Mouse (Mus musculus) C2C12 (cell line): ENCODE data around the gene Tpr. TPM values are rescaled to one million over a fixed set of nuclear protein-coding genes. Genes with fewer than 3 reads are reported as not detected.

Source experiments
- H3K27me3 ChIP-seq: one replicate; pipeline ENCODE4 v1.6.1; 2011; ENCODE audit not compliant: control insufficient read depth, insufficient read depth, insufficient read length
- H3K36me3 ChIP-seq: one replicate; pipeline ENCODE4 v1.6.1; 2011; ENCODE audit not compliant: control insufficient read depth, insufficient read depth
- H3K4me3 ChIP-seq: one replicate; pipeline ENCODE4 v1.5.1; 2011; ENCODE audit warnings: mild to moderate bottlenecking, control low read depth; ENCODE audit not compliant: poor library complexity, insufficient read depth, severe bottlenecking
- H3K79me2 ChIP-seq: one replicate; pipeline ENCODE4 v1.6.1; 2011; ENCODE audit not compliant: control insufficient read depth, insufficient read depth
- H3K79me3 ChIP-seq: one replicate; pipeline ENCODE4 v1.6.1; 2011; ENCODE audit warnings: low read depth, control low read depth
- H3ac ChIP-seq: one replicate; pipeline ENCODE3; 2011; ENCODE audit warnings: low read depth; ENCODE audit not compliant: control insufficient read depth, insufficient read length
- CEBPB ChIP-seq: IDR thresholded peaks from one replicate; pipeline ENCODE4 v1.6.1; 2011; ENCODE audit warnings: low read depth, mild to moderate bottlenecking, control low read depth, moderate library complexity
- CTCF ChIP-seq: IDR thresholded peaks from one replicate; pipeline ENCODE4 v1.5.1; 2011; ENCODE audit not compliant: control insufficient read depth, insufficient read depth, insufficient read length
- FOSL1 ChIP-seq: IDR thresholded peaks from one replicate; pipeline ENCODE4 v1.8.0; 2011; ENCODE audit warnings: mild to moderate bottlenecking, low read length; ENCODE audit not compliant: poor library complexity, insufficient read depth, severe bottlenecking
- MAX ChIP-seq: IDR thresholded peaks from one replicate; pipeline ENCODE4 v1.6.1; 2011; ENCODE audit warnings: mild to moderate bottlenecking, control low read depth
- MYOD1 ChIP-seq: IDR thresholded peaks from one replicate; pipeline ENCODE4 v1.6.1; 2011; ENCODE audit warnings: low read depth; ENCODE audit not compliant: control insufficient read depth, insufficient read length
- MYOG ChIP-seq: IDR thresholded peaks from one replicate; pipeline ENCODE4 v1.6.1; 2011; ENCODE audit not compliant: control insufficient read depth, insufficient read length; ENCODE audit errors: extremely low read depth
- USF1 ChIP-seq: IDR thresholded peaks from one replicate; pipeline ENCODE4 v1.6.1; 2011; ENCODE audit warnings: low read depth, mild to moderate bottlenecking, control low read depth, moderate library complexity
- polyA plus RNA-seq: library from polyadenylated mRNA; unstranded; fragments of >200 nt; fragmentation: generic; extraction: Trizol; gene quantifications from one replicate; pipeline ENCODE4 v1.2.1, GENCODE M21; 2012; ENCODE audit warnings: missing spikeins

Gene Tpr
- polyA plus RNA-seq, 1 experiment: 39.1 TPM

DNA sequence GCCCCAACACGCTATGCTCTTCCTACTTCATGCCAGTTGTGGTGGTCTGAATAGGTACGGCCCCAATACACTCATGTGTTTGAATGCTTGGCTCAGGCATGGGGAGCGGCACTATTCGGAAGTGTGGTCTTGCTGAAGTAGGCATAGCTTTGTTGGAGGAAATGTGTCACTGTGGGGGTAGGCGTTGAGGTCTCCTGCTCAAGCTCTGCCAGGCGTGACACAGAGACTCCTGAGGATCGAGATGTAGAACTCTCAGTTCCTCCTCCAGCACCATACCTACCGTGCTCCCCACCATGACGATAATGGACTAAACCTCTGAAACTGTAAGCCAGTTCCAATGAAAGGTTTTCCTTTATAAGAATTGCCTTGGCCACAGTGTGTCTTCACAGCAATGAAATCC, 5.1 kb upstream of the Tpr start:
- H3K79me3 ChIP-seq: peaks cover 6% of the 10 kb centered on the region
- H3ac ChIP-seq: no peak overlapping the region
- no peak overlapping the region for H3K4me3 ChIP-seq
- H3K79me2 ChIP-seq: peaks cover 13% of the 10 kb centered on the region
- peaks cover 55% of the 10 kb centered on the region for H3K36me3 ChIP-seq
- H3K27me3 ChIP-seq: no peaks in the 10 kb centered on the region
- TF ChIP-seq CEBPB (no peak), MAX (no peak), FOSL1 (no peak), CTCF (no peak), MYOD1 (no peak), MYOG (no peak), USF1 (no peak)

DNA sequence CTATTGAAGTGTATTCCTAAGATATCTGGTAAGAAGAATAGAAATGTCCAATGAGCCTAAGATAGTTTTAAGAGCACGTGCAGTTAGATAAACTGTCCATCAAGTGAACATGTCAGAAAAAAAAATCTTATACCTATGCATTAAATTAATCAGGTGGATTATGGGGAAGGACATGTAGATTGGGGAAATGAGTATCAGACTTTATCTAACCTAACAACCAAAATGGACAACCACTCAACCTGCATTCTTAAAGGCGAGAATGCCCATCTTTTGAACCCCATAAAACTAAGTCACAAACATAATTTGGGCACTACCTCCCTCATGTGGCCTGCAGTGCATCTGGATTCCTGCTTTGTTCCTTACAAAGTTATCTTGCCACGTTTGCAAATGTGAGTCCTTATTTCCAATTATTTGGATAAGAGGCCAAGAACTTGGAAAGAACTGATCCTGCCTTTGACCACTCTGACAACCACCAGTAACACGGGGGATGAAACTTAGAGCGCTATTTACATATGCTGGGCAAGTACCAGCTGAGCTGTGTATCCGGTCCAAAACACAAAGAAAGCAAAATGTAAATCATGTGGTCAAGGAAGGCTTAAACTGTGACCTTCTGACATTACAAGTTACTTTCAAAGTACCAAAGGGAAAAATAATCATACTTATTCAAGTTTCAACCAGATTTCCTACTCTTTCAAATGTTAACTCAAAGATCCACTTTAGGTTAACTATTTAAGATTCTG, 3.1 kb upstream of the Tpr start:
- Histone ChIP-seq H3K36me3 (peaks cover 38% of the 10 kb centered on the region), H3K4me3 (no peak overlapping the region), H3K79me3 (peaks cover 18% of the 10 kb centered on the region), H3K79me2 (peaks cover 27% of the 10 kb centered on the region), H3ac (no peak overlapping the region), H3K27me3 (no peaks in the 10 kb centered on the region)
- TF ChIP-seq FOSL1 (no peak), USF1 (no peak), MYOG (no peak), CEBPB (no peak)

- peak overlapping the region; percentile 67 for H3ac ChIP-seq
- peaks cover 50% of the 10 kb centered on the region for H3K79me2 ChIP-seq
- H3K79me3 ChIP-seq: peaks cover 36% of the 10 kb centered on the region
- TF ChIP-seq CTCF: no peak
- H3K36me3 ChIP-seq: peaks cover 37% of the 10 kb centered on the region
- no peaks in the 10 kb centered on the region for H3K27me3 ChIP-seq
- H3K4me3 ChIP-seq: peak overlapping the region; percentile 58
Observed at GRCm38 (mm10) chr1:150391931-150392637, 554 bp upstream of the Tpr start.

- peak overlapping the region; percentile 93 for H3K4me3 ChIP-seq
- H3K79me2 ChIP-seq: peaks cover 57% of the 10 kb centered on the region
- H3K36me3 ChIP-seq: peaks cover 34% of the 10 kb centered on the region
- peaks cover 36% of the 10 kb centered on the region for H3K79me3 ChIP-seq
- TF ChIP-seq CTCF (no peak), MAX (peak; percentile 8)
- H3K27me3 ChIP-seq: no peaks in the 10 kb centered on the region
- H3ac ChIP-seq: peak overlapping the region; percentile 94
Observed at GRCm38 (mm10) chr1:150393488-150393852, 832 bp downstream of the Tpr start.

DNA sequence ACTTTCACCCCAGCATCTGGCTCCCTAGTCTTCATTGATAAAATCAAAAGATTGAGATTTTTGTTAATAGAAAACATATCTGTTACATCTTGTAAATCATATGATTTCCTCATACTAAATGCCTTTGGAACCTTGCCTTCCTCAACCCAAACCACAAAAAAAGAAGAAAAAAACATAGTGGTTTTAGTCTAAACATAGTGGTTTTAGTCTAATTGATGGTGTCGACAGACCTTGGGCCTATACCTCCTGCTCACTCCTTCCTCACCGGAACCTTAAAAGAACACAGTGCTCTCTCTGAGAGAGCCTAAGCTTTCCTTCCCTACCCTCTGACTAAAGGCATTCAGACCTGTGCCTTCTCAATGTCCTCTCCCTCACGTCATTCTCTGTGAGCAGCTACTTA, 3.4 kb downstream of the Tpr start:
- TF ChIP-seq USF1 (no peak), CTCF (no peak)
- peaks cover 61% of the 10 kb centered on the region for H3K79me2 ChIP-seq
- H3K27me3 ChIP-seq: no peaks in the 10 kb centered on the region
- peaks cover 45% of the 10 kb centered on the region for H3K79me3 ChIP-seq
- no peak overlapping the region for H3K4me3 ChIP-seq
- H3ac ChIP-seq: no peak overlapping the region
- H3K36me3 ChIP-seq: peaks cover 58% of the 10 kb centered on the region

DNA sequence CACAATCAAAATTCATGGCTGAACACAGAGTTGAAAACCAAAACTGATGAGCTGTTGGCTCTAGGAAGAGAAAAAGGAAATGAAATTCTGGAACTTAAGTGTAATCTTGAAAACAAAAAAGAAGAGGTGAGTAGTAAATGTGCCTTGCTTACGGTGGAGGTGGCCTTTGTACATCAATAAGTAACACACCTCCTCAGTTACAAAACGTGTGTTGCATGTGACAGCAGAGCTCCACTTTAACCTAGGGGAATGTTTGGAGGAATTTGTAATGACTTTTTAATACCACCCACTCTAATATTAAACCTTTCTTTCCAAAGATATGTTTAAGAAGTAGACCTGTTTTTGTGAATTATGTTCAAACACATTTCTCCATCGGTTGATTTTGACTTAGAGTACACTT, 11.3 kb downstream of the Tpr start:
- peaks cover 94% of the 10 kb centered on the region for H3K36me3 ChIP-seq
- H3K27me3 ChIP-seq: no peaks in the 10 kb centered on the region
- no peak overlapping the region for H3ac ChIP-seq
- no peak overlapping the region for H3K4me3 ChIP-seq
- no peak for TF ChIP-seq FOSL1
- no peak for TF ChIP-seq MAX
- TF ChIP-seq USF1: no peak
- TF ChIP-seq MYOD1: no peak
- TF ChIP-seq MYOG: no peak
- TF ChIP-seq CEBPB: no peak
- no peak for TF ChIP-seq CTCF
- H3K79me3 ChIP-seq: peaks cover 8% of the 10 kb centered on the region
- peaks cover 12% of the 10 kb centered on the region for H3K79me2 ChIP-seq
